Mouse (Mus musculus) hematopoietic stem cell, adult 5-6 weeks (primary cell): ENCODE measurements at regions not wholly inside any gene's neighbourhood (a gene's known extent, or its start where the extent isn't known, plus 50 kb on each side); places are given as distances from the start of the nearest gene placed in this dataset.

Source experiments
- ATAC-seq, 2 experiments: fragments of 125-278 bp in 1 of 2; replicated peaks in 1 of 2; 2 replicates each; pipeline ENCODE4 v1.8.0; 2016 to 2017; ENCODE audit warnings: inconsistent platforms in 2 of 2, mild to moderate bottlenecking in 2 of 2, moderate number of reproducible peaks in 2 of 2, low read depth in 1 of 2, moderate TSS enrichment in 1 of 2; ENCODE audit not compliant: low FRiP score in 2 of 2, poor library complexity in 2 of 2, severe bottlenecking in 2 of 2, insufficient read depth in 1 of 2, low TSS enrichment in 1 of 2

DNA sequence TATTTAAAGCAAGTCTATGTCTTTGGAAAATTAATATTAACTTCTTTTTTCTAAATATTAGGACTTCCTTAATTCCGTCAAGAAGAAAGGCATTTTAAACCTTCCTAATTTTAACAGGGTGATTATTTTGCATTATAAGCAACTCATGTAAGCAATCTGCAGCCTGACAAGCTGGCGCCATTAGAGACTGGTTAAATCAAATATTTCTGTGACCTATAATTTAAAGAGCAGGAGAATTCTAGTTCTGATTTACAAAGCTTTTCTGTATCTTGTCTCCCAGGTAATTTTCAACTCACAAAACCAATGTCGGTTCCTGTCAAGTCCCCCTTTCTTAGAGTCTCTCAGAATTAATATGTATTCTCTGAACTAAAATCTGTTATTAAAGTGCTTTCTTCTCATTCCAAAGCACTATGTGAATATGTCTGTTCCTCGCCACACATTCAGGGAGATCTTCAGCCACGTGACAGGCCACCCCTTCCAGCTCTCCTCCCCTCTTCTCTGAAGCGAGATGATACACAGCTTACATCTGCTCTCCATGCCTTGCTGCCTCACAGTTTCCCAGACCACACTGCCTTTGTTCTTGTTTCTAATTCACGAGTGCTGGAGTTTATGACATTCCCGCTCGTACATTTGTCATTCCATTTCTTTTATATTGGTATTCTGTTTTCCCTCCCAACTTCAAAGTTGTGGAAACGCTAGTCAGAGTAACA lies 244.0 kb upstream of the Zic1 start:
- ATAC-seq: no peak

DNA sequence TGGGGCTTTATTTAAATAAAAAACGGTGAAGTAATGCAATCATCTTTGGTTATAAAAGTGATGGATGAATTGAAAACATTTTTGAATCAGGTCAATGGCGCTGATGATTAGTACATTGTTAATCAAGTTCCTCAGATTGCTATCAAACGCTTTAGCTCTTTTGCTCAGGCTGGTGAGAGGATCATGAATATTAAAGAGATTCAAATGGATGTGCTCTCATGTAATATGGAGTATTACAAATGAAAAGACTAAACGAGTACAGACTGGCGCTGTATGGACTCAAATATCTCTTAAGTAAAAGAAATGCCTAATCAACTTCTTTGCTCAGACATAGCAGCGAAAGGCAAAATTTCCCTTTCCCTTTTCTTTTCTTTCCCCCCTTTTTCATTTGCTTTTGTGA lies 236.1 kb upstream of the Zic1 start:
- ATAC-seq: no peak

DNA sequence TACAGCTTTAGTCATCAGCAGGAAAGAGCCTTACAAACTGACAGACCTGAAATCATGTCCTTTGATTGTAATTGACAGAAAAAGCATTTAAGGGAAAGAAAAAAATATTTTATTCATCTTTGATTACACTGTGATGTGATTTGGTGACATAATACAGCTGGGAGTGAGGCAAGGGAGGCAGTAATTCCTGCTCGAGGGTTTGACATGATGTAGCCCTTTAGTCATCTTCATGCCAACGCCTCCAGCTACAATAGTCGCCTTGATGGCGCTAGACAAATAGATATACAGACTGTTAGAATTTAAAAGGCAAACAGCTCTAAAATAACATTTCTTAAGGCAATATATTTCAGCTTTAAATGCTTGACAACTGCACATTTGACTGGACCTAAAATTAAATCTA lies 226.3 kb upstream of the Zic1 start:
- ATAC-seq: no peak

DNA sequence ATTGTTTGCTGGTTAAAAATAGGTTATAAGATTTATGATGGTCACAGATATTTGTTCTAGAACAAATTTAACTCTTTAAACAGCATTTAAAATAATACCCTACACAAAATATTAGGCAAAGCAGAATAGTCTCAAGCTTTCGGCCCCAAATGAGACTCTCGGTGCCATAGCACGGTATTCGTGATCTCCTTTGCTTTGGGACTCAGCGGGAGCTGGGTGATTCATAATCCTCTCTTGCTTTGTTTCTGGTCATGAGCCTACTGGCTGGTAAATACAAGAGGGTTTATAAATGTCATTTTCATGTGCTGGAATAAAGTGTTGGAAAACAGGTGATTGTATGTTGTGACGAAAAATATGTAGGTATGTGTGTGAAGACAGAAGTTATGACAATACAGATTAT lies 223.1 kb upstream of the Zic1 start:
- ATAC-seq: no peak

DNA sequence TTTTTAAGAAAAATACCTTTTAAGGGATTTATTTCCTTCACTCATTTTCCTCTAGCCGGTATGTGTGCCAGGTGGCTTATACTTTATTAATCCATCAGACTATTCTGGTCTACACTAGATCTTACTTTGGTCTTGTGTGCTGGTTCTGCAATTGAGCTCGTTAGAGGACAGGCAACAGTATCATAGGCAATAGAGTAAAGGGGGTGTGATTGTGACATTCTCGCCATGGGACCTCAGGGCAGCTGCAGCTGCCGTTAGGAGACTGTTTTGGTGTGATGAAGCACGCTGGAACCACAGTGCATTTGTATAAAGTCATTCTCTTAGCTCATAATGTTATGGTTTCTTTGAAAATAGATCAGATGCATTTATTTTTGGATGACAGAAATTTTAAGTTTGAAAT lies 222.3 kb upstream of the Zic1 start:
- ATAC-seq: no peak

DNA sequence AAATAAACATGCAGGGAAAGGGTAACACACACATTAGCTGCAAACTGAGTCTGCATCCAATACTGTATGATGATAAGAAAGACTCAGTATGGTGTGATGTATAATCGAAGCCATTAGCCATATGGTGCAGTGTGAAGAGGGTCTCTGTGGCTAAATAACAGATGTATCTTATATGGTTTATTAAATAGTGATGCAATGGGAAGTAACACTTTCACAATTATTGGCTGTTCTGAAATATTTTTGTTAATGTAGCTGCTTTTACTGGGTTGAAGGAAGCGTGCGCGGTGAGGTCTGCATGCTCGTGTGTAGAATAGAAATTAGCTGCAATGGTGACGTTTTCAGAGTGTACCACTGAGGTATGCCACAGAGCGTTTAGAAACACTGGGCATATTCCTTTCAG lies 221.7 kb upstream of the Zic1 start:
- ATAC-seq: no peak

DNA sequence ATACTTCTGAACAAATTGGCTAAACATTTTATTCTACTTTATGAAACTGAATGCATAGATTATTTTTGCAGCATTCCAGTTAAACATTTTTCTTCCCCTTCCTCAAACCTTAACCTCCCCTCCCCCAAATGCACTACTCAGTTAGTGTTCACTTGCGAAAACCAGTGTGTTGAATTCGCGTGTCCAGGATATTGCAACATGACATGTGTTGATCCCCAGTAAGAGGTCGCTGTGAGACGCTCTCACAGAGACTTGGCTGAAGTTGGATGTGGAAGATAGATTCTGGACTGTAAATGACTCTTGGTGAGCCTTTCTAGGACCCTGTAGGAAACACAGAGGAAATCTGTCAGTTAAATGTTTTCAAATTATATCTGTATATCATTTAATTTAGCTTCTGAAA lies 221.0 kb upstream of the Zic1 start:
- no peak; a peak in 1 of 4 replicates for ATAC-seq

DNA sequence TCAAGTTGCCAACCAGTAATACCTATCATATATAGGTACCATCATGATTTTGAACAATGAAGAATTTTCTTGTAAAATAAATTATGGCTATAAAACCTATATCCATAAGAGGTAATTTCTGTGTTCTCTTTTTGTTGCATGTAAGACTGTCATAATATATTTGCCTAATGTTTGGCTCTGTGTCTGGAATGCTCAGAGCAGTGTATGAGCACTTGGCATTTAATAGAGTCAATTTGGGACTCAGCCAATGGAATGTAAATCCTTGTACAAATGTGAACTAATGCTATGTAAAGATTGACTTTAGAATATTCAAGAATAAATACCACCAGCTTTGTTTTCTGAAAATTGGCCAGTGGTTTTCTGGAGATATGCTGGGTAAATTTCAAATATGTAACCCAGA lies 208.5 kb upstream of the Zic1 start:
- no peak for ATAC-seq

DNA sequence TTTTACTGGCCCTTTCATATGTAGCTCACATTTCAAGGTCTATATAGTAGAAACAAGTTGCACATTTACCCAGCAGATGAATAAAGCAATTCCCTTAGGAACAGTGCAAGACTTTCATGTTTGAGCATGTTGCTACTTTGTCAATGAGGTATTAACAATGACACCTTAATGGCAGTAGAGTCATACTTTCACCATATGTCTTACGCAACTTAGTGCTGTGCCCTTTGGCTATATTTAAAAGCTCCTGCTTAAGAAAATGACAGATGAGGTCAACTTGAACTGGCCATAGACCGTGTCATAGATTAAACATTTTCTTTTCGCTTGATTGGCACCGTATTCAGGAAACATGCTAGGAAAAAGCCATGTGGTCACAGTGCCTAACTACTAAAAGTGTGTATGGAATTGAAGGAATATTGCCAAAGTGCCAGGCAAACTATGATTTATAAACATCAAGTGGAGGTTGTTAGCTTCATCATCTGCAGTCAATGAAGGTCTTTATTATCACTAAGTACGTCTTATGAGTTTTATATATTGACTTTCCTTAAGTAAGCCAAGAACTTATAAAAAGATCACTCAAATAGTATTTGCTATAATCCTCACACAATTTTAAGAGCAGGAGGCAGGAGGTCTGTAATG lies 200.5 kb upstream of the Zic1 start:
- ATAC-seq: no peak

DNA sequence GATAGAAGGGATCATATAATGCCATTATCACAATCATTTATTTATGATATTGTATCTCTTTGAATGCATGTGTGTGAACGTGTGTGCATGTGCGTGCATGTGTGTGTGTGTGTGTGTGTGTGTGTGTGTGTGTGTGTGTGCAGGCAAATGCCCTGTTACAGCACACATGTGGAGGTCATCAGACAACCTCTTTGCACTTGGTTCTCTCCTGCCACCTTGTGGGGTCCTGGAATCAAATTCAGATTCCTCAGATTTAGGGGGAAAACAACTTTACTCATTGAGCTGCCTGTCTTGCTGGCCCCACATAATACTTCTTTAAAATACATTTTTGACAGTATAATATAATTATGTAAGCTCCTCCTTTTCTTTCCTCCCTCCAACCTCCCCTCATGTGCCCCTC lies 195.7 kb upstream of the Zic1 start:
- ATAC-seq: no peak

DNA sequence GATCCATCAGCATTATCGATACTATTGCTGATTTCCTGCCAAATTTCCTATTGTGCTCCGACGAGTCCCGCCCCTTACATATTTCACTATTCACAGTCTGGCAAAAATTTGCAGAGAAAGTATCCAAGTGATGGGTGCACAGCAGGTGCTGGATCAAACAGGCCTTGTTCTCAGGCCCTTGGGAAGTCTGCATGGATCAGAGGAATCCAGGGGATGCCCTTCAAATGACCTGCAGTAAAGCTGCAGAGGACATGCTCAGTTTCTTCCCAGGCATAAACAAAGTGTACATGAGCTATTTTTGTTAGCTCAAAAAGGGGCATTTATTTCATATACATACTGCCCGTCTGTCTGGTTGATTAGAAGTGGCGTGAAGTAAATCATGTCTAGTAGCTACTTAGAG lies 194.2 kb upstream of the Zic1 start:
- ATAC-seq: no peak

DNA sequence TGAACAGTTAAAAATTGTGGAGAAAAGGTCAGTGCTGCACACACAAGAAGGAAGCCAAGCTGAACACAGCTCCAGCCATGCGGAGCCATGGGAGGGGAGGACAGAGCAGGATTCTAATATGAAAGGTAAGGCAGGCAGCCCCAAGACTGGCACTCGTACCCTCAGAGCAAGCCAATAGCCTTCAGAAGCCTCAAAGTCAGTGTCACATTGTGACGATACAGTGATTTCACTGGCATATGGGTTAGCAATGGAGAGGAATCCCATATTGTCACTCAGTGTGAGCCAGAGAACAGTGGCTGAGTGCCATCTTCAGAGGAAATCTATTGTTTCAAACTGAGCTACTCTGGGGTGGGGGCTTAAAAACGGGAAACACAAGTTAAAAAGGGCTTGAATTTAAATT lies 181.4 kb upstream of the Zic1 start:
- no peak for ATAC-seq

DNA sequence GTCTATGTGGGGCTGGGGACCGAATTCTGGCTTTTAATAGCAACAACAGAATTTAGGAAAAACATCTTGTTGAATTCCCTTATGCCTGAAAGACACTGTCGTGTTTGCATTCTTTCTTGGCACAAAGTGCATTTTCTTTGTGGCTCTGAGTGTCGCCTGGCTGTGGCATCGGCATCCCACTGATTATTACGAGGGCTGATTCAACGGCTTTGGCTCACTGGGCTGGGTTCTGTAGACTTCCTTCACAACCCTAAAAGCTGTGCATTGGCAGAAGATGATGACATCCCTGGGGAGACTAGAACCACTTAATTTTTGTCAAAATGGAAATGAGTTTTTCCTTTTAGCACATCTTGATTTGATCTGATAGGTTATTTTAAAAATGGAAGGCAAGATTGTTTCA lies 179.8 kb upstream of the Zic1 start:
- no peak for ATAC-seq

DNA sequence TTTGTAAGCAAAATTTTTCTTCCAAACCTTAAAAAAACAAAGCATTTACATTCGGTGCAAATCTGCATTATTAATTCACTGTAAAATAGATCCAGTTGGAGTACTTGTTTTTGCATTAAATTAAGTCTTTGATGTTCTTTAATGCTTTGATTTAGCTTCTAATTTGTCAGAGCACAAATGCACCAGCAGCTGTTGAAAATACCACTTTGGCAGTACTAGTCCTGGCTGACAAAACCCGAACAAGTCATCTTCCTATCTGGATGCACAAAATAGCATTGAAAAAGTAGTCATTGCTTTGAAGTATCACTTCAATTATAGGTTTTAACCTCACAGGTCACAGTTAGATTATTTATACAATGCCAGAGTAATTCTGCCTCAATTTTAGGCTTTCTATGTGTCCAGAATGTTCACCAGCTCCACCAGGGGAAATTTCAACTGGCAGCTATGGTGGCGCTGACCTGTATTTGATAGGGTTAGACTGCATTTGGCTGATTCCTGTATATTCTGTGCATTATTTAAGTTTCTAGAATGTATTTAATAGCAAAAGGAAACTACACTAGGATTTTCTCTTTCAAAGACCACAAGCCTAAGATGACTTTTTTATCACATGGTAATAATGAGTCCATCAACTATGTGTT lies 163.3 kb upstream of the Zic1 start:
- no peak for ATAC-seq

DNA sequence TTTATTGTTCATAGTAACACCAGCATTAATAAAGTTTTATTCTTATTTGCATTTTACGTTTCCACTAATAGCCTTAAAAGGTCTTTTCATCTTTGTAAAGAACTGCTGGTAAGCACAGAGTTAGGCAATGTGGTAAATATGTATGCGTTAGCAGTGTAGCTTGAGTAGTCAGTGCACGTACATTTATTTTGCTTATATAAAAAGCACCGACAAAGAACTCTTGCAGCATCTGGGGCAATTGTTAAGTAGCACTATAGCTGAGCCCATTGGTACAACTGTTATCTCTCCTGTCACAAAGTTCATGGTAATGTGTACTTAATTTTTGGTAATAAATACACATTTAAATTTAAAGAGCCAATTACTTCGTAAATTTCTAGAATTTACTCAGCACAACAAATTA lies 162.8 kb upstream of the Zic1 start:
- no peak for ATAC-seq

DNA sequence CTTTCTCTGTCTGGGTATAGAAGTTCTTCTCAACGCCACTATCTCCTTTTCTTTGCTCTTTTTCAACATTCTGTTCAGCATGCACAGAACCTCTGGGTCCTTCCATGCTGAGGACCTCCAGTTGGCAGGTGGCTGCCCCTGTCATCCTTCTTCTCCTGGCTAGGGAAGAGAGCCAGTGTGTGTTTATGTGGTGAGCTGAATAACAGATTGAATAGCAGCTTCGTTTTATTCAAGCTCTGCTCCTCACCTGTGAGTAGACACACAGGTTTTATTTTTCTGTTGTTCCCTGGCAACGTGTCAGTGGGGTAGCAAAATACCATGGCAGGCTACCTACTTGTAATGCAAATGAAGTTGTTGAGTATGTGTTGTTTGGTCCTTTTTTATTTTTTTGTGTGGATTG lies 154.9 kb upstream of the Zic1 start:
- no peak for ATAC-seq

DNA sequence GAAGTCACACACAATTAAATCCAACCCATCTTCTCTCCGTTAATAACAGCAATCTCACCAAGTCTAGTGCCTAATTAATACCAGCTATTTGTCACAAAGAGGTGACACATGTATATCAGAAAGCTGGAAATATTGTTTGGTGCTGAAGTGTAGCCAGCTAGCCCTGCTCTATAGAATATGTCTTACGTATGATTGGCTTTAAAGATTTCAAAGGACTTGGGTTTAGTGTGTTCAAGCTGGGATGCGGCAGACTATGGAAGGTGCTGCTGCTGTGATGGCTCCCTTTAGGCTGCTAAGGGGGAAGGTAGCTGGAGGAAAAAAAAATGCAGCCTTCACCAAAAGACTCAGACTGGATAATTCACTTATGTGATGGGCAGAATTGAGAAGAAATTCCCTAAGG lies 144.1 kb upstream of the Zic1 start:
- ATAC-seq: no peak

DNA sequence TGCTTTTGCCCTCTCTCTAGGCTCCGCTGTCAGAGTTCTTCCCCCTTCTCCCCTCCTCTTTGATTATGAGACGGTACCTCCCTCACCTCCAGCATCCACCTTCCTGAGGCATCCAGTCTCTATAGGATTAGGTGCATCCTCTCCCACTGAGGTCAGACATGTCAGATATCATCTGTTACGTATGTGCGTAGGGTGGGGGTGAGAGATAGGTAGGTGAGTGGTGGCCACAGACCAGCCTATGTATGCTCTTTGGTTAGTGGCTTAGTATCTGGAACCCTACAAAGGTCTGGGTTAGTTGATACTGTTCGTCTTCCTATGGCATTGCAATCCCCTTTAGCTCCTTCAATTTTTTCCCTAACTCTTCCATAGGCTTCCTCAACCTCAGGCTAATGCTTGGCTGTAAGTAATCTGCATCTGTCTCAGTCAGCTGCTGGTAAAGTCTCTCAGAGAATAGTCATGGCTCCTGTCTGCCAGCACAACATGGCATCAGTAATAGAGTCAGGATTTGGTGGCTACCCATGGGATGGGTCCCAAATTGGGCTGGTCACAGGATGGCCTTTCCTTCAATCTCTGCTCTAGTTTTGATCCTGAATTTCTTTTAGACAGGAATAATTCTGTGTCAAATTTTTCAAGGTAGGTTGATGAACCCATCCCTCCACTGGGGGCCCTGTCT lies 138.2 kb upstream of the Zic1 start:
- ATAC-seq: no peak
